Mouse (Mus musculus) kidney, postnatal 10 days (tissue): ENCODE measurements around the gene Jmy.

ENCODE experiments used
- DNase-seq: peaks from one replicate; pipeline ENCODE4 v3.0.0; 2021; ENCODE audit warnings: mixed read lengths

Jmy gene

DNA sequence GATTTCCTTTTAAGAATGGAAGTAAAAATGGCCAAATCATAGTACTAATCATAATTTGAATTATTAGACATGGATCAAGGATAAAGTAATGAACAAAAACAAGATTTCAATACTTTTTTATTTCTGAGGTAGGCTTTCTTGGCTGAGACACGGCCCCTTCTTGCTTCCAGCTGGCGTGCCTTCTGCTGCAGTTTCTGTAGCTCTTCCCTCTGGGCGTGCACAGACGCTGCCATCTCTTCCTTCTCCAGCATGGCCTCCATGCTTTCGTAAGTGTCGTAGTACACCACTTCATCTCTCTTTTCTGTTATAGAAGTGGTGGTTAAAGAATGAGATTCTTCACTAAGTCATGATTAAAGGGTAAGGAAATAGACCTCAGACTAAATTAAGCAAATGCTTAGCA lies 46.3 kb downstream of the Jmy start:
- DNase-seq = no peak

GRCm38 (mm10) chr13:93440167-93440566 lies 59.4 kb downstream of the Jmy start:
- DNase-seq = no peak

GRCm38 (mm10) chr13:93429205-93429604 lies 70.4 kb downstream of the Jmy start:
- DNase-seq = no peak

DNA sequence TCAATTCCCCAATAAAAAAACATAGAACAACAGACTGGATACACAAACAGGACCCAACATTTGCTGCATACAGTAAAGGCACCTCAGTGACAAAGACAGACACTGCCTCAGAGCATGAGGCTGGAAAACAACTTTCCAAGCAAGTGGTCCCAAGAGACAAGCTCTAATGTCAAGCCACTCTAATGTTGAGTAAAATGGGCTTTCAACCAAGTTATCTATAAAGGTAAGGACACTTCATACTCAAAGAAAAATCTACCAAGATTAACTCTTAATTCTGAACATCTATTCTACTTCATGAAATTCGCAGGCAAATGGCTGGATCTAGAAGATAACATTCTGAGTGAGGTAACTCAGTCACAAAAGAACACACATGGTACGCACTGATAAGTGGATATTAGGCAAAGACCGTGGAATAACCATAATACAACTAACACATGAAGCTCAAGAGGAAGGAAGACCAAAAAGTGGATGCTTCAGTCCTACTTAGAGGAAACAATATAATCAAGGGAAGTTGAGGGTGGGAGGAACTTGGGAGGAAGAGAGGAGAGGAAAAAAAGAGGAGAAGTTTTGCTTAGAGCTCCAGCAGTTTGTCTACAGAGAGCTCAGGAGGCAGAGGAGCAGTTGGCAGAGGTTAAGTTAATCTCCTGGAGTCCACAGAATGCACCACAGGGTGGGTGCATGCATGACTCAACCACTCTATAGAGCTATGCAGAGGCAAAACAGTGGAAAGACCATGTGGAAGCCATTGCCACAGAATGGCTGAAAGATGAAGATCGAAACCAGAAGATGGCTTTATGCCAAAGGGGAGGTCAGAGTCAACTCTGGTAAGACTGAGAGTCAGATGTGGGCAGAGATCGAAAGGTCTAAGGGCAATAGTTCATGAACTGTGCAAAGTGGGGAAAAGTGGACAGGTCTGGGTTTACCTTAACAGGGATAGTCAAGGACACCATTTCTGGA lies 71.4 kb downstream of the Jmy start:
- no peak for DNase-seq

DNA sequence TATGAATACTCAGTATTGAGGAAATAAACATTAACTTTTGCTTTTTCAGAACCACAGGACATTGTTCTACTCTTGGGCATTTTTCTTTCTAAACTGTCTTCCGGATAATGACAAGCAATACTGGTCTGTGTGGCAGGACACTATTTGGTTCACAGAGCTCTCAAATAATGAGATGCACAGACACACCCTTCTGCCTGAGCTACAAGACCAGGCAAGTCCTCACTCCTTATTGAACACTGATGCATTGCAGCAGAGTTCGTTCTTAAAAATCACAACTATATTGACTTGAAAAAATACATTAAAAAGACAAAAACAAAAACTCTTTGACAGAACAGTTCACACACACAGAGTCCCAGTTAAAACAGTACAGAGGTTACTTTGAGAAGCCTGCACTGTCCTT lies 76.4 kb downstream of the Jmy start:
- no peak for DNase-seq

DNA sequence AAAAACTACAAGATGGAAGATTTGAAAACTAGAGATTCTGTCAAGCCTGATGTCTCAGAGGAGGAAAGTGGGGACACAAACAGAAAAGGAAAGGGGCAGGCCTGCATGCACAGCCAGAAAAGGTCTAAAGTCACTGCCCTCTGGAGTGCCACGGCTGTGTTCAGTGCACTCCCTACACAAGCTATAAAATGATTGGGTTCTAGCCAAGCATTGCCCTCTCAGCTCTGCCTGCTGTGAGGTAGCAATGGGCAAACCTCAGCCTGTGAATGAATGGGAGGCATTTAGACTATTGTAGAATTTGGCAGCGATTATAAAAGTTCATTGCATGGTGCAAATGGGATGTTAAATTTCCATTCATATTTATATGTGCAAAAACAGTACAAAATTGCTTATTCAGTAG lies 79.8 kb downstream of the Jmy start:
- no peak for DNase-seq

DNA sequence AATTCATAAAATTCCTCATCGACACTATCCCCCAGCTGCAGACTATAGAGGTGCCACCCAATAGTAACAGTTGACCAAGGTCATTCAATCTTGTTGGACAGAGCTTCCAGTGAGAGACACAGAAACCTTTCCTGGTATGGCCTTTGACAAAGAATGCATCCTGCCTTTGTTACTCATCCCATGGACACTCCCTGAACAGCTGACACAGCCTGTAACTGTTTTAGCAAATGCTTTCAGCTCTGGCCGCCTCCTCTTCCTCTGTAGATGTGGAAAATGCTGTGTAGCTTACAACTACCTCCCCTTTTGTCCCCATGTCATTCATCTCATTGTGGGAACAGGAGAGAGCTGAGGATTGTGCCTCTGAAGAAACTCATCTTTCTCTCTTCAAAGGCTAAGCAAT lies 81.3 kb downstream of the Jmy start:
- DNase-seq = no peak

- no peak for DNase-seq
Observed at GRCm38 (mm10) chr13:93415055-93415454, 84.6 kb downstream of the Jmy start.

- no peak for DNase-seq
Observed at GRCm38 (mm10) chr13:93410343-93410742, 89.3 kb downstream of the Jmy start.

- DNase-seq = no peak
Observed at GRCm38 (mm10) chr13:93406855-93407254, 92.8 kb downstream of the Jmy start.

DNA sequence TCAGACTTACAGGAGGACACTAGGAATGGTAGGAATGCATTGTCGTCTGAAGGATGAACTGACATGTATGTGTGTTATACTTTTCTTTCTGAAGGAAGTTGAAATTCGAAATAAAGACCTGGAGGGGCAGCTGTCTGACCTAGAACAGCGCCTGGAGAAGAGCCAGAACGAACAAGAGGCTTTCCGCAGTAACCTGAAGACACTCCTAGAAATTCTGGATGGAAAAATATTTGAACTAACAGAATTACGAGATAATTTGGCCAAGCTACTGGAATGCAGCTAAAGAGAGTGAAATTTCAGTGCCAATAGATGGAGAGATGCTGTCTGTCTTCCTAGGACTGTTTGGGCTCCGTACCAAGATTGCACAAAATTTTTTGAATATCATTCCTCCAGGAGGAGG lies 97.7 kb downstream of the Jmy start:
- no peak for DNase-seq

DNA sequence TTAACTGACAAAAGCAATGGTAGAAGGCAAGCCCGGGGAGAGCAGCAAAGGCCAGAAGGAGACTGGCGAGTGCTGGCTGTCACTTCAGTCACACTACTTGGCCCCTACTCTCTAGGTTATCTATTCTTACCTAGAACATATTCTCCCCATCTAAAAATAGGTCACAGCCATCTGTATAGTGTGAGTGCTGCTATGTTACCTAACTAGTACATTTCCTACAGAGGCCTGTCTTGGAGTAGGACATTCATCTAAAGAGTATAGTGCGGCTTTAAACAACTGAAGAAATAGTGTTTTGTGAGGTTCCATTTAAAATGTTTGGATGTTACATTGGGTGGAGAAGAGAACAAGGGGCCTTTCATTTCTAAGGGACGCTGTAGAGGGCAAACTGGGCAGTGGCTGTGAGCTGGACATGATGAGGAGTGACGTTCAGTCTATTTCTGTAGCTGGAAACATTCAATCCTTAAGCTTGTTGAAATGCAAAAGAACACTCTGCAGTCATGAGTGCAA lies 99.8 kb downstream of the Jmy start:
- no peak for DNase-seq

- peak; percentile 60 for DNase-seq
Observed at GRCm38 (mm10) chr13:93389242-93389625, 110.4 kb downstream of the Jmy start.

DNA sequence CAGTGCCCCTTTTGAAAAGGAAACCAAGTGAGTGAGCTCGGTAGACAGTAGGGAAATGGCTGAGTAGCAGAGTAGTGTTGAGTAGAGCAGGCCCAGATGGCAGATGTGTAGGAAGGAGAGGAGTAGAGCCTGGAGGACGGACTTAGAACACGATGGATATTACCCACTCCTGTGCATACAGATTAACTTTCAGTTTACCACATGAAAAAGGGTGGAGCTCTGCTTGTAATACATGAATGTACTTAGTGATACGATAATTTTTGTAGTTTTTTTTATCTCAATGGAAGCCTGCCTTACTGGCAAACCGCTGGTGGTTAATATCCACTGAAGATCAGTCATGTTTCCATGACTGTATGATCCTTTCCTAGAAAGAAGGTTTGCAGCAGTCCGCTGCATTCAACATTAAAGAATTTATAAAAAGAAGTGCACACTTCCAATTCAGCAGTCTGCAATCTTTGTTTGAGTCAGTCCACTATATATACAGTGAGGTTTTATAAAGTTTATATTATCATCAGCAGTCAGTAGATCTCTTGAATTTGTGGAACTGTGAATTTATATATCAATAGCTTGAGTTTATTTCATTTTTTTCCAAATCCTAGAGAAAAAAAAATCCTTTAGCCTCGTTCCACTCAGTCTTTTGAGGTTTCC lies 110.9 kb downstream of the Jmy start:
- no peak for DNase-seq

GRCm38 (mm10) chr13:93387440-93387839 lies 112.2 kb downstream of the Jmy start:
- no peak for DNase-seq

GRCm38 (mm10) chr13:93385147-93385546 lies 114.5 kb downstream of the Jmy start:
- no peak for DNase-seq

- DNase-seq = no peak
Observed at GRCm38 (mm10) chr13:93384481-93384880, 115.1 kb downstream of the Jmy start.

DNA sequence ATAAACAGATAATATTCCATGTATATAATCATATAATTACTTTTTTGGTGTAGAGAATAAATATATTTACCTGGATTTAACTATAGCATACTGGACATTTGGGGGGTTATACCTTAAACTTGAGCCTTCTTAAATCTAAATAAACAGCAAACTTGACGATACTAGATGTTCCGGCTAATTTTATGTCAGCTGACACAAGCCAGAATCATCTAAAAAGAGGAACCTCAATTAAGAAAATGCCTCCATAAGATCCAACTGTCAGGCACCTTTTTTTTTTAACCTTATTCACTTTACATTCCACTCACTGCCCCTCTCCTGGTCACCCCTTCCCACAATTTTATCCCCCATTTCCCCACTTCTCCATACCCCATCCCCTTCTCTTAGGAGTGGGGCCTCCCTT lies 116.0 kb downstream of the Jmy start:
- no peak for DNase-seq

- DNase-seq = no peak
Observed at GRCm38 (mm10) chr13:93383092-93383491, 116.5 kb downstream of the Jmy start.

- DNase-seq = no peak
Observed at GRCm38 (mm10) chr13:93381301-93381700, 118.3 kb downstream of the Jmy start.

- DNase-seq = no peak
Observed at GRCm38 (mm10) chr13:93380399-93381063, 119.1 kb downstream of the Jmy start.
